Mouse (Mus musculus): Measurements from ENCODE around the gene Arhgap17. TPM values are rescaled to one million over a fixed set of nuclear protein-coding genes. Genes with fewer than 3 reads are reported as not detected.

Gene Arhgap17
- 9.6 and 11.7 TPM in 2 replicates for polyA plus RNA-seq (2015; fragmentation: Nextera tagmentation; extraction: Ambion mirVana)

GRCm38 (mm10) chr7:123369759-123370481 lies at the start of gene Arhgap17, which contains the start of gene Lcmt1:
Gene Arhgap17, minus strand, starts transcription at chr7:123369915.
Gene Lcmt1, plus strand, starts transcription at chr7:123369784.
- DNase-seq (ENCODE audit: low spot score), result peak; percentile 95

GRCm38 (mm10) chr7:123417661-123418060 lies 47.9 kb upstream of the Arhgap17 start:
- DNase-seq (ENCODE audit: low spot score), result no peak

DNA sequence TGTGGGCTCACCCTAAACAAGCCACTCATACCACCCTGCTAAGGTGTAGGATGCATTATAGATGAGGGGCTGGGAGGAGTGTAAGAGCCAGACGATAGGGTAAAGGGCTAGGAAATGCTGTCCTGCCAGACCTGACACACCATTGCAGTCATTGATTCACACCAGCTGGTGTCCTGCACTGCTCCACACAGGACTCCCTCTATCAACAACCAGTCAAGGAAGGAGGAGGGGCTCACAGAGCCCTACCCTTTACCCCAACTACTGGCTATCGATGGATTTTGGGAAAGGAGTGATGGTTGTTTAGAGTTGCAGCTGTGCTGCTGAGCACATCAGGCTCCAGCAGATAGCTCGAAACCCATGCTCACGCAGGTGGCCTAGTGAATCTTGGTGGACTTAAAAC lies 47.1 kb upstream of the Arhgap17 start:
- DNase-seq (ENCODE audit: low spot score), result no peak

- no peak for DNase-seq (ENCODE audit: low spot score)
Measured at GRCm38 (mm10) chr7:123412143-123412542, 42.4 kb upstream of the Arhgap17 start.

GRCm38 (mm10) chr7:123411109-123411508 lies 41.4 kb upstream of the Arhgap17 start:
- no peak for DNase-seq (ENCODE audit: low spot score)

- no peak for DNase-seq (ENCODE audit: low spot score)
Measured at GRCm38 (mm10) chr7:123410502-123410901, 40.8 kb upstream of the Arhgap17 start.

DNA sequence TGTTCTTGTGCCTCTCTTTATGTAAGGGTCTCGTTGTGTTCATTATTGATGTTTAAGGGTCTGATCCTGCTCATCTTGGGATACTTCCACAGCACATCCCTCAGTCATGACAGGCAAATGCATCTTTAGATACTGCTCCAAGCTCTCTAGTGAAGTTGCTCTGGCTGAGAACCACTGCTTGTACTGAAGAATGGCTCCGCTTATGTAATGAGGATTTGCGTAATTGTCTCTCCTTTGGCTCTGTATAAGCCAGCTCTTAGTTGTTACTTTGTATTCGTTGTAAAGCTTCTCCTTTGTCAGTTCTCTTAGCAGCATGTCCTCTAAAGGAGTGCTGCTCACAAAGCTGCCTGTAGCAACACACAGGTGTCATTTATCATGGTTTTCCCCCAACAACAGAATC lies 37.3 kb upstream of the Arhgap17 start:
- DNase-seq (ENCODE audit: low spot score), result no peak

DNA sequence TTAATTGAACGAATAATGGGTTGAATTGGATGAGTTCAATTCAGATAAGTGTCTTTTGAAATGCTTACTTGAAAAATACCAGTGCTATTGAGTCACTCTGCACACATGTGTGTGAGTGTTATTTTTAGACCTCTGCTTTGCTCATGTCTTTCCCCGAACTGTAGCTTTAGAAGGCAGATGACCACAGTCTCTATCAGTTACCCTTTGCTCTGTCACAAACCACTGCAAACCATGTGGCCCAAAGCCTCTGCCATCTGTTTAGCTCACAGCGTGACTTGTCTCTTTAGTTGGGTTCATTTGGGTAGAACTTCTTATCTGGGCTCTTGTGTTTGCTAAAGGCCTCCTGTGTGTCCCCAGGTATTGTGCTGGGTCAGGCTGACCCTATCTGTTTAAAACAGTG lies 35.9 kb upstream of the Arhgap17 start:
- DNase-seq (ENCODE audit: low spot score), result no peak

- DNase-seq (ENCODE audit: low spot score), result no peak
Measured at GRCm38 (mm10) chr7:123404198-123404597, 34.5 kb upstream of the Arhgap17 start.

DNA sequence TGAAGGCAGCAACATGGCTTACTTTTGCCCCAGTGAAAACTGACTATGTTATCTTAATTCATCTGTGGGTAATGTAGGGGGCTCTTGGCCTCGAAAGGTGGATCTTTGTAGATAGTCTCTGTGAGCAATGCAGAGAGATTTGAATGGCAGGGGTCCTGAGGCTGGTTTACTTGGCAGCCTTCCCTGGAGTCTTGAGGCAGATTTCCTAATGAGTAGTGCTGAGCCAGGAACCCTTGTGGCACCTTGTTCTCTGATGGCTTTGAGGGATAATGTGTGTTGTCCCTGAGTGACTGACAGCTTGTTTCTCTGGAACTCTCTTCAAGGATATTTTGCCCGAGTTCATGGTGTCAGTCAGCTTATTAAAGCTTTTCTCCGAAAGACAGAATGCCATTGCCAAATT lies 31.4 kb upstream of the Arhgap17 start:
- no peak for DNase-seq (ENCODE audit: low spot score)

GRCm38 (mm10) chr7:123399286-123399685 lies 29.6 kb upstream of the Arhgap17 start:
- no peak for DNase-seq (ENCODE audit: low spot score)

DNA sequence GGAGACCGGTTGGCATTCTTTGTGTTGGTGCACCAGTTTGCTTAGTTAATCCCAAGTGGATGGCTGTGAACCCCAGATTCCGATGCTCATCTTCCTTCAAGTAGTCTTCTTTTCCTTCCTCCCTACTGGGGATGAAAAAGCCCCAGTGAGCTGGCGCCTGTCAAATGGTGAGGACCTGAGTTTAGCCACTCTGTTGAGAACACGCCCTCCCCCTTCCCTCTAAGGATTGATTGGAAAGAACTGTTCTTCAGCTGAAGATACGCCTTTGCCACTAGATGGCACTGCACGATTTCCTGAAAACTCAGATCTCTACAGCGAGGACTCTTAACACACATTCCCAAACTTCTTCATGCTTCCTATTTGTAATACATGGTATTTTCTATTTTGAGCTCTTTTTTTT lies 29.1 kb upstream of the Arhgap17 start:
- DNase-seq (ENCODE audit: low spot score), result peak; percentile 24

- DNase-seq (ENCODE audit: low spot score), result no peak
Measured at GRCm38 (mm10) chr7:123397931-123398330, 28.2 kb upstream of the Arhgap17 start.

GRCm38 (mm10) chr7:123397369-123397768 lies 27.7 kb upstream of the Arhgap17 start:
- DNase-seq (ENCODE audit: low spot score), result no peak

- DNase-seq (ENCODE audit: low spot score), result no peak
Measured at GRCm38 (mm10) chr7:123396900-123397299, 27.2 kb upstream of the Arhgap17 start.

- no peak for DNase-seq (ENCODE audit: low spot score)
Measured at GRCm38 (mm10) chr7:123394271-123394670, 24.6 kb upstream of the Arhgap17 start.

GRCm38 (mm10) chr7:123389686-123390280 lies 20.1 kb upstream of the Arhgap17 start:
- DNase-seq (ENCODE audit: low spot score), result no peak

- no peak for DNase-seq (ENCODE audit: low spot score)
Measured at GRCm38 (mm10) chr7:123385693-123386407, 16.1 kb upstream of the Arhgap17 start.

- peak; percentile 97 for DNase-seq (ENCODE audit: low spot score)
Measured at GRCm38 (mm10) chr7:123377443-123378400, 8.0 kb upstream of the Arhgap17 start.

GRCm38 (mm10) chr7:123371501-123371900 lies 1.8 kb upstream of the Arhgap17 start:
- no peak for DNase-seq (ENCODE audit: low spot score)

GRCm38 (mm10) chr7:123370700-123371099 lies 985 bp upstream of the Arhgap17 start:
- DNase-seq (ENCODE audit: low spot score), result no peak

Data from thymus, postnatal 0 days (tissue).